Mouse (Mus musculus) c-Kit-negative CD71-positive TER-119-positive erythroid progenitor cells, embryonic 14.5 days (primary cell): ENCODE data around the gene Pspn.

Experiments
- DNase-seq: peaks from one replicate; pipeline ENCODE4 v3.0.0-alpha.2; 2013; ENCODE audit warnings: low read depth, low spot score

Gene Pspn

DNA sequence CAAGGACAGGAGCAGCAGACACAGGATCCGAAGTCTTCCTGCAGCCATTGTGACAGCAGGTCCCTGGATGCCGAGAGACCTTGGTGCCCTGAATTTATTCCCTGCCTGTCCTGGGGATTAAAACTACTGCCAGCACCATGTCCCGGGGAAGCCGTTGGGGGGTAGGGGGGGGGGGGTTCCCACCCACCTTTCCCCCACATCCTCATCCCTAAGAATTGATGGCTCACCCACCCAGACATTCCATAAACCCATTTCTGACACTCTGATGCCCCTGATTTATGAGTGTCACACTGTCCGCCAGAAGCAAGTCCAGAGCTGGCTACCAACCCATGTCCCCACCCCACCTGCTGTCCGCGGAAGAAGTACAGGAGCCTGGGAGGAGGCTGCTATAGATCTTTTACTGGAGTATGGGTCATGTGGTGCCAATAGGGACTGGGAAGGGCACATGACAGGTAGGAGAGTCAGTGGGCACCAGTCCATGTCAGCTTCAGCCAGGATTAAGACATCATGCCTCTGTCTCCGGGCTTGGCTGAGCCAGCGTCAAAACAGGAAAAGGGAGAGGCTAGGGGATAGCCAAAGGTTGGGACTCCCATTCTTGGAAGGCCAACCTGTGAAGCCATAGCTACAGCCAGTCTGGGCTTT is at the start of gene Pspn:
Gene Pspn, minus strand, starts transcription at position 51 of the 642 bp plus-strand sequence.
- no peak for DNase-seq

DNA sequence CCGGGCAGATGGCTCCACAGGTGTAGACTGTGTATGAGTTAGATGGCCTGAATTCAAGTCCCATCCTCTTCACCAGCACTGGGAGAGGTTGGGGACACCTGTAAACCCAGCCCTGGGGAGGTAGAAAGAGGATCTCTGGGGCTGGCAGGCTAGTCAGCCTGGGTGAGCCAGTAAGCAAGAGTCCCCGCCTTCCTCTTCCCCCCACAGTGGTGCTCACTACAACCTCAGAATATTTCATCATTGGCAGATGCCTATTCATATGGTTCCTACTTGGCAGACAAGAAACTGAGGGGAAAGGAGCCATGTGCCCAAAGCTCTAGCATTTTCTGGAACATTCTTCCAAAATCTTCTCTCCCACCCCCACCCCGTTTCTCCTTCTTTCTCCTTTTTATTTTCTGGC is 49.0 kb upstream of the Pspn start:
- DNase-seq = no peak

DNA sequence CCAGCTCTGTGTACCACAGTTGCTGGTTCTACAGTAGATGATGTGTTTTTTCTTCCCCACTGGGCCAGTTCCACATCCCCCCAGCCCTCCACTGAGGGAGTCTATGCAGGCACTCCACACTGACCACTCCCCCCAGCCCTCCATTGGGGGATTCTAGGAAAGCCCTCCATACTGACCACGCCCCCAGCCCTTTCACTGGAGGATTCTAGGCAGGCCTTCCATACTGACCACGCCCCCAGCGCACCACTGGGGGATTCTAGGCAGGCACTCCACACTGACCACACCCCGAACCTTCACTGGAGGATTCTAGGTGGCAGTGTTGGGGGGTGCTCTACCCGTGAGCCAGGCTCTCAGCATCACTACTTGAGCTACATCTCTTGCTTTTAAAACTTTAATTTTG is 47.6 kb upstream of the Pspn start:
- no peak for DNase-seq

DNA sequence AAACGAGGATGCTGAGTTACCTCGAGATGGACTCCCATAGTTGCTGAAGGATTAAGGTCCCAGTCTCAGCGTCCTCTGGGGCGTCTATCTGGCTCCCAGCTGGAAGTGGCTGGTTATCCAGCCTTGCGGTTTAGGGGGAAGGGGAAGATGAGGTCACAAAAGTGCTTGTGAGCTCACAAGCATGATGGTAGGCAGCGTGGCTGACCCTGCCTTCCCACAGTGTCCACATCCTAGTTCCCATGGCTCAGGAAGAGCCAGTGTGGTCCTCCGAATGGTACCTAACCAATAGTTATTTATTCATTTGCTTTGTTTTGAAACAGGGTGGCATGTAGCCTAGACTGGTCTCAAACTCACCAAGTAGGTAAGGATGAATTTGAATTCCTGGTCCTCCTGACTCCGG is 41.7 kb upstream of the Pspn start, which contains the start of gene Slc25a41:
Gene Slc25a41, minus strand, starts transcription at position 101 of the 400 bp plus-strand sequence.
- DNase-seq = no peak

DNA sequence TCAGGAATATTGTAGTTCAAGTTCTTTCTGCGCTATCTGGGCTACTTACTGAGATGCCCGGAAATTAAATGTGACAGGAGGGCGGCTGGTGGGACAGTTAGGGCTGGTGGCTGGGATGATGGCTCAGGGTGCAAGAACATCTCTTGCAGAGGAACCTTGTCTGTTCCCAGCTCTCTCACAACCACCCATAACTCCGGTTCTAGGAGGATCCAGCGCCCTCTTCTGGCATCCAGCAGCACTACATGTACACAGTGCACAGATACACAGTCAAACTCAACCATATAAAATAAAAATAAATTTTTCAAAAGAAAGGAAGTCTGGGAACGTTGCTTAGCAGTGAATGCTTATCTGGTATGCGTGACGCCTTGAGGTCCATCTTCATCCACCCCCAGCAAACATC is 39.2 kb upstream of the Pspn start:
- DNase-seq = no peak

DNA sequence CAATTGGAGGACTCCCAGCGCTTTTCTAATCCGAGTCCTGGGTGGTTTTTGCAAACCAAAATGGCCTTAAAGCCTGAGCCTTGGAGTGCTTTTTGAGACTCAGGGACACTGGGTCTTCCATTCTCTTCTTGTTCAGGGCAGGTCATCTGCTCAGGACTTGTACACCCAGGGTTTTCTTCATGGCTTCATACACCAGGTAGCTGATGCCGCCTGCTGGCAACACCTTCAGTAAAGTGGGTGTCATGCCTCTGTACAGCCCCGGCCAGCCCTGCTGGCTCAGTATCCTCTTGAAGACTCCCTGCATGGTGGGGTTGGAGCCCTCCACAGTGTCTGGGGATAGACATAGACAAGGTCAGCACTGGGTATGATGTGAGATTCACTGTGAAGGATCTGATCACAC is 33.0 kb upstream of the Pspn start:
- DNase-seq = no peak

DNA sequence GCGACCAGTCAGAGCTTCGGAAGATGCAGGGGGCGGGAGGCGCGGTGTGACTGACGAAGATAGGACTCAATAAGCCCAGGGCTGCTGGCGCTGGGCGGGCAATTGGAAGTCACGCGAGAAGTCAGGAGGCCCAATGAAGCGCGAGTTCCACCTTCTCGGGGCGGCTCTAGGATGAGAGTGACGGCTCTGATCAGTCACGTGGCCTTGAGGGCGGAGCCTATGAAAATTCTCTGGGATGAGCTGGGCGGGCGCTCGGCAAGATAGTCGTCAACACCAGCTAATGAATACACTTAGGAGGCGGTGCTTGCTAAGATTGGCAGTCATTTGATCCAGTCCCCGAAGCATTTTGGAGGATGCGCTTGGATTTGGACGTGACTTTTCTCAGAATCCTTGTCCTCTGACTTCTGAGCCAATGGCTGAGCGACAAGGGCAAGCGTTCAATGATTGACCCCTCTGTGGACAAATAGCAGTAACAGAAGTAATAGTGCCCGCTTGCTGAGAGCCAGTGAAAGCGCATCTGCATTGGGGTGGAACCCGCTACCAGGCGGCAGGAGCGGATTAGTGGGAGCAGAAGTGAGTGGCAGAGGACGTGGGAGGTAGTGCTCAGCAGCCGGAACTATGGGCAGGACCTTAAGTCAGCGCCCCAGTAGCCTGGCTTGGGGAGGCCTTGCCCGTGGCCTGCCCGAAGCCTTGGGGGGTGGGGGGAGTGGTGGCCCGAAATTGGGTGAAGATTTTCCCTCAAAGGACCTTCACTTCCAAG is 32.0 kb upstream of the Pspn start:
- DNase-seq = peak; percentile 100

DNA sequence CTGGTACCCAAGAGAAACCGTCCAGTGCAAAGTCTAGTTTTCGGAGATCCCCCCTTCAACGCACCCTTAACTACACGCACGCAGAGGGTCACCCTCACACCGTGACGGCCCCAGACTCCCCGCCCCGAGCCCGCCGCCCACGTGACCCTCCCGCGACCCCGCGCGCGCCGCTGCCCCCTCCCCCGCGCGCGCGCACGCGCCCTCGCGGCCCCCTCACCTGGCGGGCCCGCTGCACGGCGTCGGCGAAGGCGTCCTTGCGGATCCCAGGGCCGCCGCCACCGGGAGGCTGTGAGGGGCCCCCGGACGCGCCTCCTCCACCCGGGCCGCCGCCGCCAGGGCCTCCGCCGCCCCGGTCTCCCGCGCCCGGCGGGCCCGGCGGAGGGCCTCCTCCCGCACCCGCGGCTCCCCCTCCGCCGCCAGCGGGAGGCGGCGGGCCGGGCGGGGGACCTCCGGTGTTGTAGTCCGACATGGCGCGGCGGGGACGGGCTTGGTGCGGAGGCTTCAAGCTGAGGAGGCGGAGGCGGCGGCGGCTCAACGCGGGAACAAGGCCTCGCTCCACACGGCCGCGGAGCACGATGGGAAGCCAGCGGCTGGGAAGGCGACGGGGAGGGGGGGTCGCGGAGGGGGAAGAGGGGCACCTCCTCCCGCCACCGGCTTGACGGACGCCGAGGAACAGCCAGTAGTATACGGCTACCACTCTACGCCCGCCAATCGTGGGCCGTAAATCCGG is 31.3 kb upstream of the Pspn start, which contains the start of gene Khsrp:
Gene Khsrp, minus strand, starts transcription at position 592 of the 730 bp plus-strand sequence.
- no peak for DNase-seq

DNA sequence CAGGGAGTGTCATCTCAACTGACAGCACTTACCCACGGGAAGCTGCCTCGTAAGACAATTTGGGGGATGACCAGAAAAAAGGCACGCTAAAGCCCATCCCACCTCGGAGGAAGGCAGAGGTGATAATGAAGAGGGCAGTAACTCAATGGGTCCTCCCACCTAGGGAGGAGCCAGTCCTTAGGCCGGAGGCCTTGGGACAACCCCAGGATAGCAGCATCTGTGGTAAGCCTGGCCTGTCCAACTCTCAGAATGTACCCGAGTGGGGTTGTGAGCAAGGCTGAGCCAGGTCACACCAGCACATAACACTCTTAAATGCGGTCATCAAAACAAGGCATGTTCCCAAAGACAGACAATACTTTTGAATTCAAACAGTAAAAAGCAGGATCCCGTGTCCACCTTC is 29.9 kb upstream of the Pspn start:
- DNase-seq = peak; percentile 50

DNA sequence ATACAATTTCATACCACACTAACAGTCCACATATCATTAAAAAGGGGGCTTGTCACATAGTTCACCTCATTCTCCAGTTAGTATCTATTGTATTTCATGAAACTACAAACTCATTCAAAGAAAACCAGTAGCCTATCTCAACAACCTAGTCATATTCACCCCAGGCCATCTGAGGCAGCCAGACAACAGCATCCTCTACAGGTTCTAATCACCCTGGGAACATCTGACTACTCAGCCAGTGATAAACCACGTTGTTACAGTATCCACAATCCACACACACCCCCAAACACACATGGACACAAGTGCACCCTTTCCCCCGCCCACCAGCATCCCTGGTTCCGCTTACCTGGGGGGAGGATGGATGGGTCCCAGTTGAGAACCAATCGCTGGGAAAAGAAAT is 27.7 kb upstream of the Pspn start:
- DNase-seq = no peak

DNA sequence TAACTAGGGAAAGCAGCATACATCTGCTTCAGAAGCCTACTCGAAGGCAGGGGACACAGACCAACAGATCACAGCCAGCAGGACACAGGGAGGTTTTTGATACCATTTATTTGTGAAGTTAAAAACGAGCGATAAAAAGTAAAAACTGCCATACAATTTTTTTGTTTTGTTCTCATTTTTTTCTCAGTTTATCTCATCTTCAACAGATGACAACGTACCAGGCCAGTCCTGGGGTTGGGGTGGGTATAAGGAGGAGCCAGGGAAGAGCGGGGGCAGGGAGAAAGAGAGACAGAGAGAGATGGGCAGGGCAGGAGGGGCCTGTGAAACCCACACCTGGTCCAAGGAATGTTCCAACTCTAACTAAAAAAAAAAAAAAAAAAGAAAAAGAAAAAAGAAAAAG is 21.1 kb upstream of the Pspn start:
- no peak for DNase-seq

DNA sequence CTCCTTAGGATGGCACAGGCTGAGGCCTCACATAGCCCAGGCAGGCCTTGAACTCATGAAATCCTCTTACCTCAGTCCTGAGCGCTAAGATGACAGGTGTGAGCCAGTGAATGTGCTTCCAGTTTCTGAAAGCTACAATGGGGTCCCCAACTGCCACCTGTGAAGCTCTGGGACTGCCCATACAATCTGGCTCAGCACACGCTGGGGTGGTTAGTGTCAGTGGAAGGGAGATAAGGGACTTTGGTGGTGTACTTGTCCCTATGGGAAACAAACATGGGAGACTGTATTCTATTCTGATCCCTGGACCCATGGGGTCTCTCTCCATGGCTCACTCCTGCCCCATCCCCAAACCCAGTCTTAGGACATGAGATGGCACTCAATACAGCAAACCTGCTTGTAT is 19.9 kb upstream of the Pspn start:
- no peak for DNase-seq

DNA sequence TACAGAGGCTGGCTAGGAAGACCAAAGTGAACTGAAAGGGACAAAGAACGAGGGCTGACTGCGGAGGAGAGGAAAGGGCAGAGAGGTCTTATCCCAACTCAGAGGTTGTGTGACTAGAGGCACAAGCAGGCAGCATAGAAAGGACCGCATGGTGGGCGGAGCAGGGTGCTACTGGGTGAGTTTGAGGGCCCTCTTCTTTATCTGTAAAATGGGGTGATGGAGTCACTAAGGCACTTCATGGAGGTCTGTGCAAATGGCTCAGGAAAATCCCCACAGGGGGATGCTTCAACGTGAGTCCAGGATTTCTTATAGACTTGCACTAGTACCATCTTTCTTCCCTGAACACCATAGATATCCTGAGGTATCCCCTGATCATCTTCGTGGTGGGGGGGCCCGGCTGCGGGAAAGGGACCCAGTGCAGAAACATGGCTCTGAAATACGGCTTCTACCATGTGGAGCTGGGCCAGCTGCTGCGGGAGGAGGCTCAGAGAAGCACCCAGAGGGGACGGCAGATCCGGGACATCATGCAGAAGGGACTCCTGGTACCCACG is 12.5 kb upstream of the Pspn start:
- no peak for DNase-seq

DNA sequence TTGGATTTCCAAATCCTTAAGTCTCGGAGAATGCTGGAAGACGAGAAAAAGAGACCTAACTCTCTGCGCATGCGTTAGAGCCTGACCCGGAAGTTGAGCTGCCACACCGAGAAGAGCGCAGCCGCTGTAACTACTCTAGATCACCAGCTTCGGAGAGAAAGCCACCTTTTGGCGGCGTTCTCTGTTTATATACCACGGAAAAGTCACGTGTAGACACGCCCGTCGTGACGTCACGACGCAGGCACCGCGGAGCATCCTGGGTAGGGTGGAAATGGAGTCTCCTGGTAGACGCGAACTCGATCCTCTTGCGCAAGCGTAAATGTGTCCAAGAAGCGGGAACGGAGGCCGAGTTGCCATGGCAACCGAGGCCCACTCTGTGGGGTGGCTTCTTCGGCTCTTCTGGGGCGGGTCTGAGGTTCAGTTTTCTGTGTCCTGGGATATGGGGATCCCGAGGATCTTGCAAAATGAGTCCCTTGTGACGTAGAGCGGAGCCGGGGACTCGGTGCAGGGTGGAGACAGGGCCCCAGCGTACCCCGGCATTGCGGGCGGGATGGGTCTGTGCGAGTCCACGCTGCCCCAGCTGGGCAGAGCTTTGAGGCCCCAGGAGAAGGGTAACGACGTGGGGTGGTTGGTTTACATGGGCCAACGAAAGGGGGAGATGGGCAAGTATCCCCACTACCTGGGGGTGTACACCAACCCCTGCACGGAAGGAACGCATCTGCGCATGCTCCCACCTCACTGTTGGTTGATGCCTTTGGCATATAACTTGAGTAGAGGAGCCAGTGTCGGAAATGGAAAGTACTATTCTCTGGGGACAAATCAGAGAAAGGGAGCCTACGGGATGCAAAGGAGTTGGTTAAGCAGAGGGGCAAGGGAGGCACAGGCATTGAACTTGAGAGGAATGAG is 11.7 kb upstream of the Pspn start, which contains the start of the genes Gtf2f1 and Gm17949:
Gene Gtf2f1, minus strand, starts transcription at position 53 of the 906 bp plus-strand sequence.
Gene Gm17949, plus strand, starts transcription at position 234 of the 906 bp plus-strand sequence.
- peak; percentile 97 for DNase-seq

DNA sequence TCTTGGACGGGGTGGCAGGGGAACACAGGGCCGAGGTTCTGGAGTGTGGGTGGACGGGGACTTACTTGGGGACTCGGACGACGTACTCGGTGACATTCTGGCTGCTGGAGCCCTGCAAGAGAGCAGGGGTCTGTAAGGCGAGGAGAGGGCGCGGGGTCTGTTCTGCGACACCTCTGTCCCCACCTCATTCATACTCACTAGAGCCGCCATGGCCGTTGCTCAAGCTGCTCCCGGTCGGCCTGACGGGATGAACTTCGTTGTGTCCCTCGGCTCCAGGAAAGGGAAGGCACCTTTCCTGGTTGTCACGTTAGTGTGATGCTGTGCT is 11.1 kb upstream of the Pspn start:
- DNase-seq = no peak

DNA sequence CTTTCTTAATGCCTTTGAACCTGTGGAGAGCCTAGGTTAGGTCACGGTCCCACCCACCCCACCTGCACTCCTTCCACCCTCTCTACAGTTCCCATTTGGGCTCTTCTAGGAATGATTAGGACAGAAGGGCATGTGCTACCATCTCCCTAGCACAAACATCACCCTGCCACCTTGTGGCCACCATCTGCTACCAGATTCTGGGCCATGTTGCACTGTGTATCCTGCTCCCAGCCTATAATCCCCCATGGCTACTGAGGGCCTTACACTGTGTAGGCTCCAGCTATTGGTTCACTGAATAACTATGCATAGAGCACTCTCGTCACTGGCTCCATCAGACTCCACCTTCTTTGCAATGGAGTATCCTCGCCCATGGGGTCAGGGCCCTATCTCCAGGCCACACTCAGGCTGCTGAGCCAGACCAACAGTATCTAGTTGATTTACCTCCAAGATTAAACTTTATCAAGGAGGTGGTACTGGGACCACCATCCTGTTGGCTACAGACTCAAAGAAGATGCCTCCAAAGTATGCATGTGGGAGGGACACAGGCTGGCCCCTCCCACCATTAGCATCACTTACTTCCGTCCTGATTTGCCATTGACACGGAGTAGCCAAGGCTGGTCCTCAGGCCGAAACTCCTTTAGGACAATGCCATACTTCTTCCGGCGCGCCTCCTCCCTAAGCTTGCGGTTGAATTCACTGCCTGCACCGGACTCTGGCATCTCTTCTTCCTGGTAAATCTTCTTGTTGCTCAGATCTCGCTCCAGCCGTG is 7.5 kb upstream of the Pspn start:
- no peak for DNase-seq

DNA sequence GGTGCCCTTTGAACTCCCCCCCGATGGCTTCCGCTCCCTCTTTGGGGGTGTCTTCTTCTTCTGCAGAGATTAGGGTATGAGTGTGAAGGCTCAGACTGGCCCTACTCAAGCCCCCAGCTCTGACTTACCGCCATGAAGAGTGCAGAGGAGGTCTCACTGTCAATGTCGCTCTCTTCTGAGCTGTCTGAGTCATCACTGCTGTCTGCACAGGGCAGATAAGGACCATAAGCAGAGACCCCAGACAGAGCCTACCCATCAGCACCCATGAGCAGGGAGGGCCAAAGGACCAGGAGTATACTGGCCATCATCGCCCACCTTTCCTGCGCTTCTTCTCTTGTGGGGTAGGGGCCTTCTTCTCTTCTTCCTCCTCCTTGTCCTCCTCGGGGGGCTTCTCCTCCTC is 4.2 kb upstream of the Pspn start:
- no peak for DNase-seq

DNA sequence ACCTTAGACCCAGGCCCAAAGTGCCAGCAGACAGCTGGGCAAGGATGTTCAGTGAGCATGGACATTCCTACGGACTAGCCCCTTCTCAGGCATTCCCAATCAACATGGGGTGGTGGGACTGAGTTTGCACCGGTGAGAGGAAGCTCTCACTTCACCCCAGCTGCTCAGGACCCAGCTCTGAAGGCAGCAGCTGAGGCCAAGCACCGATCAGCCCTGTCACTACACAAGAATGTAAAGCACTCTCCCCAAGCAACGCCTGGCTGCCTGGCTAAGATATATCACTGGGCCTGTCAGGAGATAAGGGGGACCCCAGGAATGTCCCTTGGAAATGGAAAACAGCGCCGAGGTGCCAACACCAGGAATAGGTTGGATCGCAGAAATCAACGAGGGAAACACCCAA is 1.4 kb upstream of the Pspn start:
- DNase-seq = no peak

DNA sequence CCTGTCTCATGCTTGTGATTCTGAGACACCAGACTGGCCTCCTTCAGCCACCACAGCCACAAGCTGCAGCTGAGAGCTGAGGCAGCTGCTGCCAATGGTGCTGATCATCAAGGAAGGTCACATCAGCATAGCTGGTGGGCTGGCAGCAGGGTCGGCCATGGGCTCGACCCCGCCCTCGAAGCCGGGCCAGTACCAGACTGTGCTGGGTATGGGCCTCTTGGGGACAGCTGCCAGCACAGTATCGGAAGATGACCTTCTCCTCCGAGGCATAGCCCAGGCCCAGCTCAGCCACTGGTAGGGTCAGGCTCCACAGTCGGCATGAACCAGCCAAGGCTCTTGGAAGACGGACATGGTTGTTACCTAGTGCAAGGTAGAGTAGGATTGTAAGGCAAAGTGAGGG is 404 bp downstream of the Pspn start:
- no peak for DNase-seq

DNA sequence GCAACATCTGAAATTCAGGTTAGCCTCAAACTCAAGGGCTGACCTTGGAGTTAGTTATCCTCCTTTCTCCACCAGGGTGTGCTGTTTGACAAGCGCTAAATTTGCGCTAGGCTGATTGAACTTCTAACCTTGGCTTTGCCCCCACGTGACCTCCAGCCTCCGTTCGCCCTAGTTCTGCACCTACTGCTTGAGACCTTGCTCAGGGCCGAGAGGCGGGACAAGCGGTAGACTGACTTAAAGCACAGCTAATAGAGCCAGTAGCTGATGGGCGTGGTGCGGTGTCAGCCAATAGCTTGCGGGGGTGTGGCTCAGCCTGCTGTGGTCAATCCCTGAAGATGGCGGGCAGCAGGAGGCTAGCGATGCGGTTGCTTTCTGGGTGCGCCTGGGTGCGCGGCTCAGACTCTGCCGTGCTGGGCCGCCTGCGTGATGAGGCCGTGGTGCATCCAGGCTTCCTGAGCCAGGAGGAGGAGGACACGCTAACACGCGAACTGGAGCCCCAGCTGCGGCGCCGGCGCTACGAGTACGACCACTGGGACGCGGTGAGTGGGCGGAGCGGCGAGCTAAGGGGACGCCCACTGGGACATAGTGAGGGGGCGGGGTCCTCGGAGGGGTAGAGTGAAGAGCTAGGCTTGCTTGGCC is 2.7 kb downstream of the Pspn start, which contains the start of gene Alkbh7:
Gene Alkbh7, plus strand, starts transcription at position 311 of the 639 bp plus-strand sequence.
- DNase-seq = peak; percentile 97
